Mouse (Mus musculus) hindbrain, postnatal 0 days (tissue): ENCODE measurements around the gene Fbxo42. TPM values are rescaled to one million over a fixed set of nuclear protein-coding genes. Genes with fewer than 3 reads are reported as not detected.

Experiments used
- ATAC-seq: fragments of 200-750 bp; cut with Nextera tagmentation; 2 replicates; pipeline ENCODE4 v1.8.0; 2017; ENCODE audit warnings: mild to moderate bottlenecking, moderate TSS enrichment, moderate library complexity
- DNase-seq: peaks from one replicate; pipeline ENCODE4 v3.0.0-alpha.2; 2015; ENCODE audit warnings: low spot score
- H3K27ac ChIP-seq: fragments of 300-500 bp; sonication (generic); 2 replicates; pipeline ENCODE4 v1.5.1; 2014; ENCODE audit warnings: mild to moderate bottlenecking
- H3K27me3 ChIP-seq: fragments of 300-500 bp; sonication (generic); 2 replicates; pipeline ENCODE4 v1.6.1; 2014; ENCODE audit warnings: low read length, mixed read lengths; ENCODE audit not compliant: insufficient read depth
- H3K36me3 ChIP-seq: fragments of 300-500 bp; sonication (generic); 2 replicates; pipeline ENCODE4 v1.6.1; 2014; ENCODE audit warnings: low read length, mixed read lengths; ENCODE audit not compliant: insufficient read depth
- H3K4me1 ChIP-seq: fragments of 300-500 bp; sonication (generic); 2 replicates; pipeline ENCODE4 v1.6.1; 2014; ENCODE audit warnings: antibody characterized with exemption, low read length, mixed read lengths; ENCODE audit not compliant: insufficient read depth
- H3K4me2 ChIP-seq: fragments of 300-500 bp; sonication (generic); 2 replicates; pipeline ENCODE4 v1.6.1; 2014; ENCODE audit warnings: low read depth, mild to moderate bottlenecking, low read length, moderate library complexity, mixed read lengths
- H3K4me3 ChIP-seq: fragments of 300-500 bp; sonication (generic); 2 replicates; pipeline ENCODE4 v1.5.1; 2014; ENCODE audit warnings: low read length
- H3K9ac ChIP-seq: fragments of 300-500 bp; sonication (generic); replicated peaks from 2 replicates; pipeline ENCODE4 v1.6.1; 2014; ENCODE audit warnings: mild to moderate bottlenecking, low read length, moderate library complexity, mixed read lengths
- H3K9me3 ChIP-seq: fragments of 300-500 bp; sonication (generic); 2 replicates; pipeline ENCODE4 v1.6.1; 2016; ENCODE audit warnings: low read length, mixed read lengths
- CTCF ChIP-seq: IDR thresholded peaks from 2 replicates; pipeline ENCODE4 v1.5.1; 2016; ENCODE audit warnings: antibody characterized with exemption, control low read depth, low read depth
- WGBS: fragments of 180-500 bp; shearing (Covaris S2); extraction: QIAGEN DNeasy Blood & Tissue Kit; methylation state at CpG from one replicate; pipeline ENCODE4 v1.1.7; 2014; 5-methylcytosine and 5-hydroxymethylcytosine counted together
- polyA plus RNA-seq: library from polyadenylated mRNA; unstranded; fragments of >200 nt; fragmentation: Nextera tagmentation; extraction: Ambion mirVana; gene quantifications from 2 replicates; pipeline ENCODE4 v1.2.1, GENCODE M21; 2015
- total RNA-seq: library from RNA; depleted of rRNA; stranded (reverse); fragments of >200 nt; gene quantifications from 2 replicates; pipeline ENCODE4 v1.2.3, GENCODE M21; 2014

Gene Fbxo42
- total and polyA plus RNA-seq, 2 experiments from 2014 or later = 15.5 to 20.8 TPM

GRCm38 (mm10) chr4:141212892-141213291 lies 65.2 kb downstream of the Fbxo42 start:
- ATAC-seq = no peak
- Histone ChIP-seq H3K4me2 (no peak overlapping the region; the same call in 1 of the 2 replicates), H3K27ac (peak overlapping the region; percentile 32; the same call in 1 of the 2 replicates), H3K4me1 (0 out of 2 replicates have a peak, but pooled peaks cover 4% of the 10 kb centered on the region), H3K36me3 (no peaks in the 10 kb centered on the region), H3K9me3 (no peaks in the 10 kb centered on the region), H3K4me3 (no peak overlapping the region), H3K27me3 (no peaks in the 10 kb centered on the region), H3K9ac (no peak overlapping the region)
- no peak for DNase-seq
- 67% methylated on average over 9 of the region's 9 CpGs for WGBS
- TF ChIP-seq CTCF = no peak

GRCm38 (mm10) chr4:141213342-141213741 lies 65.6 kb downstream of the Fbxo42 start:
- no peak for ATAC-seq

GRCm38 (mm10) chr4:141213770-141214336 lies 66.1 kb downstream of the Fbxo42 start, which contains the start of gene Rsg1:
TSS of gene Rsg1 (plus strand) at chr4:141213956.
- H3K4me1 ChIP-seq = 0 out of 2 replicates have a peak, but pooled peaks cover 4% of the 10 kb centered on the region
- no peaks in the 10 kb centered on the region for H3K9me3 ChIP-seq
- H3K4me3 ChIP-seq = peak within 1 kb of the TSS; percentile 47
- TF ChIP-seq CTCF = peak; percentile 34
- H3K9ac ChIP-seq = peak within 1 kb of the TSS; percentile 48
- under 1% methylated on average over 24 of the region's 24 CpGs for WGBS
- no peaks in the 10 kb centered on the region for H3K27me3 ChIP-seq
- H3K4me2 ChIP-seq = peak within 1 kb of the TSS; percentile 85
- no peaks in the 10 kb centered on the region for H3K36me3 ChIP-seq
- ATAC-seq (peak; percentile 80), DNase-seq (peak; percentile 97)
- H3K27ac ChIP-seq = peak within 1 kb of the TSS; percentile 32; the same call in 1 of the 2 replicates

More at GRCm38 (mm10) chr4:141213342-141213741, 65.6 kb downstream of the Fbxo42 start:
- DNase-seq = no peak
- TF ChIP-seq CTCF = no peak
- Histone ChIP-seq H3K9me3 (no peaks in the 10 kb centered on the region), H3K36me3 (no peaks in the 10 kb centered on the region), H3K27ac (peak overlapping the region; percentile 32; the same call in 1 of the 2 replicates), H3K27me3 (no peaks in the 10 kb centered on the region), H3K4me1 (0 out of 2 replicates have a peak, but pooled peaks cover 4% of the 10 kb centered on the region), H3K4me3 (peak overlapping the region; percentile 47), H3K9ac (peak overlapping the region; percentile 48; the same call in 1 of the 2 replicates), H3K4me2 (peak overlapping the region; percentile 85)
- 32% methylated on average over 2 of the region's 2 CpGs for WGBS

- H3K9ac ChIP-seq = peak overlapping the region; percentile 48
- H3K9me3 ChIP-seq = no peaks in the 10 kb centered on the region
- ATAC-seq = peak; percentile 56
- TF ChIP-seq CTCF = peak; percentile 68
- no peak overlapping the region for H3K27ac ChIP-seq
- no peaks in the 10 kb centered on the region for H3K27me3 ChIP-seq
- DNase-seq = peak; percentile 60
- 0 out of 2 replicates have a peak, but pooled peaks cover 4% of the 10 kb centered on the region for H3K4me1 ChIP-seq
- no peaks in the 10 kb centered on the region for H3K36me3 ChIP-seq
- WGBS = 2% methylated on average over 16 of the region's 16 CpGs
- H3K4me3 ChIP-seq = peak overlapping the region; percentile 47
- peak overlapping the region; percentile 85 for H3K4me2 ChIP-seq
These were observed 66.7 kb downstream of the Fbxo42 start for GRCm38 (mm10) chr4:141214337-141214851.

GRCm38 (mm10) chr4:141219583-141220213 lies 72.0 kb downstream of the Fbxo42 start:
- Histone ChIP-seq H3K36me3 (no peaks in the 10 kb centered on the region), H3K27me3 (no peaks in the 10 kb centered on the region), H3K4me2 (no peak overlapping the region), H3K27ac (no peak overlapping the region), H3K9ac (no peak overlapping the region), H3K4me3 (no peak overlapping the region), H3K9me3 (no peaks in the 10 kb centered on the region), H3K4me1 (no peaks in the 10 kb centered on the region)
- no peak; the same call in 1 of the 2 replicates for TF ChIP-seq CTCF
- ATAC-seq (peak; percentile 76), DNase-seq (peak; percentile 38)
- 73% methylated on average over 20 of the region's 20 CpGs for WGBS

- Histone ChIP-seq H3K4me1 (no peaks in the 10 kb centered on the region), H3K9ac (no peak overlapping the region), H3K27ac (no peak overlapping the region), H3K4me2 (no peak overlapping the region), H3K27me3 (no peaks in the 10 kb centered on the region), H3K9me3 (no peaks in the 10 kb centered on the region), H3K4me3 (no peak overlapping the region), H3K36me3 (no peaks in the 10 kb centered on the region)
- TF ChIP-seq CTCF = 0 out of 2 replicates have a peak, but pooled peaks have one; percentile 10
- WGBS = 77% methylated on average over 2 of the region's 2 CpGs
- no peak for ATAC-seq
- DNase-seq = no peak
These were observed 74.1 kb downstream of the Fbxo42 start for GRCm38 (mm10) chr4:141221848-141222247.
